Mouse (Mus musculus) forebrain, embryonic 11.5 days (tissue): ENCODE results near the gene Prdm12. TPM values are rescaled to one million over a fixed set of nuclear protein-coding genes. Genes with fewer than 3 reads are reported as not detected.

ENCODE experiments used
- microRNA-seq: library from miRNA; unstranded; fragments of <30 nt; microRNA quantifications from one replicate; pipeline ENCODE4, GENCODE M21; 2016; ENCODE audit not compliant: insufficient number of aligned reads
- polyA plus RNA-seq: library from polyadenylated mRNA; unstranded; fragments of >200 nt; fragmentation: Nextera tagmentation; extraction: Ambion mirVana; gene quantifications from 2 replicates; pipeline ENCODE4 v1.2.1, GENCODE M21; 2014

Prdm12 gene
- polyA plus RNA-seq, 1 experiment from 2014 or later = 4.1 TPM

Small RNA genes within 50 kb of the gene (microRNA-seq; reads per million reads assigned to microRNA genes)
- gene Mir6998 = 4.2 reads per million

Other genes with a start within 250 kb of the Prdm12 start
- gene Ass1, start 169.8 kb upstream of the Prdm12 start, polyA plus RNA-seq = 3.3 and 6.8 TPM in 2 replicates
- gene Fubp3, start 67.4 kb upstream of the Prdm12 start, polyA plus RNA-seq = 102 and 106 TPM in 2 replicates
- 72.2 and 76.0 TPM in 2 replicates for gene Exosc2, start 30.7 kb downstream of the Prdm12 start, polyA plus RNA-seq
- 53.2 and 56.7 TPM in 2 replicates for gene Abl1, start 48.3 kb downstream of the Prdm12 start, polyA plus RNA-seq
- 0.16 and 0.24 TPM in 2 replicates for gene Qrfp, start 170.5 kb downstream of the Prdm12 start, polyA plus RNA-seq
- 0.24 and 0.39 TPM in 2 replicates for gene Fibcd1, start 206.0 kb downstream of the Prdm12 start, polyA plus RNA-seq
- 6.1 and 6.3 TPM in 2 replicates for gene Lamc3, start 247.3 kb downstream of the Prdm12 start, polyA plus RNA-seq